Mouse (Mus musculus) large intestine, adult 2 months (tissue): ENCODE results near the gene Dis3l2. TPM values are rescaled to one million over a fixed set of nuclear protein-coding genes. Genes with fewer than 3 reads are reported as not detected.

Source experiments
- DNase-seq: peaks from one replicate; pipeline ENCODE4 v3.0.0-alpha.2; 2012; ENCODE audit warnings: low read depth, low spot score
- WGBS: fragments of 180-500 bp; shearing (Covaris S2); methylation state at CpG from one replicate; pipeline ENCODE4 v1.1.7; 2018; 5-methylcytosine and 5-hydroxymethylcytosine counted together
- polyA plus RNA-seq: library from polyadenylated mRNA; depleted of rRNA; stranded (reverse); fragments of >200 nt; gene quantifications from 2 replicates; pipeline ENCODE4 v1.2.3, GENCODE M21; 2012; rRNA removed

Gene Dis3l2
- 9.0 and 11.0 TPM in 2 replicates for polyA plus RNA-seq

- peak; percentile 38 for DNase-seq
- WGBS: 2% methylated on average over 54 of the region's 54 CpGs
These were observed at the start of gene Dis3l2 for GRCm38 (mm10) chr1:86703300-86703964. TSS of gene Dis3l2 (plus strand) at chr1:86703808.

GRCm38 (mm10) chr1:86657071-86657470 lies 46.5 kb upstream of the Dis3l2 start:
- WGBS: 60% methylated on average over 5 of the region's 5 CpGs
- no peak for DNase-seq

- DNase-seq: no peak
- 67% methylated on average over 2 of the region's 2 CpGs for WGBS
These were observed 38.5 kb upstream of the Dis3l2 start for GRCm38 (mm10) chr1:86665091-86665490.

GRCm38 (mm10) chr1:86669552-86670273 lies 33.9 kb upstream of the Dis3l2 start:
- DNase-seq: peak; percentile 24
- WGBS: 1% methylated on average over 44 of the region's 44 CpGs

- no peak for DNase-seq
- 5% methylated on average over 59 of the region's 59 CpGs for WGBS
These were observed 33.1 kb upstream of the Dis3l2 start, which contains the start of gene Nppc for GRCm38 (mm10) chr1:86670279-86671038. TSS of gene Nppc (minus strand) at chr1:86670571.

GRCm38 (mm10) chr1:86674385-86674784 lies 29.2 kb upstream of the Dis3l2 start:
- WGBS: 67% methylated on average over 9 of the region's 9 CpGs
- no peak for DNase-seq

GRCm38 (mm10) chr1:86675126-86675525 lies 28.5 kb upstream of the Dis3l2 start:
- no peak for DNase-seq
- WGBS: 80% methylated on average over 12 of the region's 12 CpGs

GRCm38 (mm10) chr1:86677624-86678023 lies 26.0 kb upstream of the Dis3l2 start:
- 60% methylated on average over 3 of the region's 3 CpGs for WGBS
- no peak for DNase-seq

GRCm38 (mm10) chr1:86678667-86679066 lies 24.9 kb upstream of the Dis3l2 start:
- no peak for DNase-seq
- WGBS: 86% methylated on average over 10 of the region's 10 CpGs

GRCm38 (mm10) chr1:86687236-86687635 lies 16.4 kb upstream of the Dis3l2 start:
- WGBS: 80% methylated on average over 4 of the region's 4 CpGs
- DNase-seq: no peak

GRCm38 (mm10) chr1:86691027-86691426 lies 12.6 kb upstream of the Dis3l2 start:
- no peak for DNase-seq
- WGBS: 69% methylated on average over 5 of the region's 5 CpGs

GRCm38 (mm10) chr1:86696948-86697347 lies 6.7 kb upstream of the Dis3l2 start:
- no peak for DNase-seq
- WGBS: 47% methylated on average over 7 of the region's 7 CpGs

- 13% methylated on average over 2 of the region's 2 CpGs for WGBS
These were observed 4.9 kb upstream of the Dis3l2 start for GRCm38 (mm10) chr1:86698721-86699120.

GRCm38 (mm10) chr1:86699346-86700136 lies 4.1 kb upstream of the Dis3l2 start:
- no peak for DNase-seq
- 71% methylated on average over 11 of the region's 11 CpGs for WGBS

More at GRCm38 (mm10) chr1:86698721-86699120, 4.9 kb upstream of the Dis3l2 start:
- DNase-seq: no peak

GRCm38 (mm10) chr1:86700367-86700766 lies 3.2 kb upstream of the Dis3l2 start:
- DNase-seq: no peak
- WGBS: 49% methylated on average over 7 of the region's 7 CpGs

- DNase-seq: peak; percentile 10
- WGBS: 1% methylated on average over 27 of the region's 27 CpGs
These were observed 338 bp downstream of the Dis3l2 start for GRCm38 (mm10) chr1:86703965-86704326.

- DNase-seq: no peak
- 86% methylated on average over 3 of the region's 3 CpGs for WGBS
These were observed 1.9 kb downstream of the Dis3l2 start for GRCm38 (mm10) chr1:86705461-86705860.

- no peak for DNase-seq
- 90% methylated on average over 4 of the region's 4 CpGs for WGBS
These were observed 5.9 kb downstream of the Dis3l2 start for GRCm38 (mm10) chr1:86709546-86709945.

- no peak for DNase-seq
- WGBS: 93% methylated on average over 2 of the region's 2 CpGs
These were observed 8.4 kb downstream of the Dis3l2 start for GRCm38 (mm10) chr1:86712045-86712444.

GRCm38 (mm10) chr1:86713054-86713453 lies 9.4 kb downstream of the Dis3l2 start:
- no peak for DNase-seq
- 69% methylated on average over 4 of the region's 4 CpGs for WGBS
